Mouse (Mus musculus) cerebellum, adult (tissue): ENCODE results near the gene Aktip.
A peak's percentile ranks its signal among the peaks of the same experiment; 100 is the strongest.

Experiments used
- ATAC-seq: cut with Nextera tagmentation; 2 replicates; pipeline ENCODE4 v1.9.2; 2017; ENCODE audit warnings: mild to moderate bottlenecking, moderate library complexity, mixed read lengths; ENCODE audit not compliant: insufficient number of reproducible peaks, low FRiP score, low TSS enrichment

The Aktip gene

DNA sequence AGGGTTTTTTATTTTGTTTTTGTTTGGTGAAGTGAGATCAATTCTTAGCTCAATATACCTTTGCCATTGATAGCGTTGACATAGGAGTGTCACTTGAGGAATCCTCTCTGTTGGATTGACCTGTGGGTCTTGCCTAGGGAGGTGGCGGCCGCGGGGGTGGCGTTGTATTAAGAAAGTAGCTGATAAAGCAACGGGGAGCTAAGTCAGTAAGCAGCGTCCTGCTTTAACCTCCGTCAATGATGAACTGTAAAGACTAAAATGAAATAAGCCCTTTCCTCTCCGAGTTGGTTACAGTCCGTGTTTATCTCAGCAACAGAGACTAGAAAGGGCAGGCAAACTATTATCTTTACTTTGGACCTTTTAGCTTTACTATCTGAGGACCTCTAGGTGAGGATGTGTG, 130.4 kb downstream of the Aktip start:
- ATAC-seq = peak; percentile 18

DNA sequence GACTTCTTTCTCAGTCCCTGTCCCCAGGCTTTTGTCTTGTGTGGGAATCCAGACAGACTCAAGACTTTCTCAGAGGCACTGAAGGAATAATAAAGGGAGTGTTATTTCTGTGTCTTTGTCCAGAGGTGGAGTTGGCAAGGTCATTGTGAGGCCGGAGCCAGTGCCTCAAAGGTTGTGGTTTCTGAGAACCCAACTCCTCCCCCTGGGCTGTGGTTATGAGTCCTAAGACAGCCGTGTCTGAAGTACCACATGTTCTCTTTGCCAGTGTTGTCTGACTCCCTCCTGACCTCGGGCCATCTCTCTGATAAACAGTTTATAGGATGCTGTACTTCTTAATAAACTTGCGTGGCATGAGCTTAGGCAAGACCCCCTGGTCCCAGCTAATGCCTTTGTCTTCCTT, 134.6 kb downstream of the Aktip start:
- ATAC-seq = no peak
